Mouse (Mus musculus) lung, adult 10 weeks (tissue): ENCODE results near the gene Ceacam18. TPM values are rescaled to one million over a fixed set of nuclear protein-coding genes. Genes with fewer than 3 reads are reported as not detected.

Experiments
- polyA plus RNA-seq: library from polyadenylated mRNA; stranded (reverse); fragments of 350-450 nt; fragmentation: Illumina TruSeq; extraction: RNeasy Lipid Tissue Mini Kit (QIAGEN cat#74804); gene quantifications from one replicate; pipeline ENCODE4 v1.2.3, GENCODE M21; 2014; ENCODE audit warnings: low read depth, low replicate concordance; ENCODE audit not compliant: insufficient read depth

The Ceacam18 gene
- not detected for polyA plus RNA-seq

GRCm38 (mm10) chr7:43634500-43634899, at the start of gene Ceacam18:
Gene Ceacam18, plus strand, starts transcription at chr7:43634707.

GRCm38 (mm10) chr7:43606896-43607742, 27.4 kb upstream of the Ceacam18 start, which contains the start of gene Zfp819:
Gene Zfp819, plus strand, starts transcription at chr7:43607169.

GRCm38 (mm10) chr7:43660002-43660401, 25.5 kb downstream of the Ceacam18 start, which contains the start of gene Siglece:
Gene Siglece, minus strand, starts transcription at chr7:43660161.

GRCm38 (mm10) chr7:43671809-43672580, 37.5 kb downstream of the Ceacam18 start, which contains the start of gene Ctu1:
Gene Ctu1, plus strand, starts transcription at chr7:43672016.

GRCm38 (mm10) chr7:43690118-43690517, 55.6 kb downstream of the Ceacam18 start, which contains the start of gene Klk14:
Gene Klk14, plus strand, starts transcription at chr7:43690418.

Other genes starting within 250 kb of the Ceacam18 start
- gene Siglecg, start 226.5 kb upstream of the Ceacam18 start, polyA plus RNA-seq, result 6.0 TPM
- gene Lim2, start 207.0 kb upstream of the Ceacam18 start, polyA plus RNA-seq, result not detected
- 26.8 TPM for gene Nkg7, start 197.6 kb upstream of the Ceacam18 start, polyA plus RNA-seq
- gene Cldnd2, start 193.9 kb upstream of the Ceacam18 start, polyA plus RNA-seq, result not detected
- gene Etfb, start 190.6 kb upstream of the Ceacam18 start, polyA plus RNA-seq, result 277 TPM
- gene Gm45233, start 190.6 kb upstream of the Ceacam18 start, polyA plus RNA-seq, result 0.43 TPM
- 1.2 TPM for gene Vsig10l, start 171.6 kb upstream of the Ceacam18 start, polyA plus RNA-seq
- gene Iglon5, start 144.6 kb upstream of the Ceacam18 start, polyA plus RNA-seq, result 0.22 TPM
- not detected for gene 4931406B18Rik, start 128.8 kb upstream of the Ceacam18 start, polyA plus RNA-seq
- 3.8 TPM for gene Cd33, start 90.3 kb upstream of the Ceacam18 start, polyA plus RNA-seq
- 1.9 TPM for gene Zfp658, start 72.5 kb upstream of the Ceacam18 start, polyA plus RNA-seq
- 3.3 TPM for gene Zfp719, start 55.1 kb upstream of the Ceacam18 start, polyA plus RNA-seq
- gene Zfp819, start 27.5 kb upstream of the Ceacam18 start, polyA plus RNA-seq, result not detected
- gene Siglece, start 25.5 kb downstream of the Ceacam18 start, polyA plus RNA-seq, result 5.0 TPM
- gene Ctu1, start 37.3 kb downstream of the Ceacam18 start, polyA plus RNA-seq, result 6.5 TPM
- 1.1 TPM for gene Klk14, start 55.7 kb downstream of the Ceacam18 start, polyA plus RNA-seq
- gene Klk13, start 77.9 kb downstream of the Ceacam18 start, polyA plus RNA-seq, result 3.6 TPM
- gene Klk12, start 134.2 kb downstream of the Ceacam18 start, polyA plus RNA-seq, result not detected
- 1.8 TPM for gene Klk11, start 139.9 kb downstream of the Ceacam18 start, polyA plus RNA-seq
- gene Klk10, start 146.3 kb downstream of the Ceacam18 start, polyA plus RNA-seq, result 0.92 TPM
- gene Klk9, start 157.2 kb downstream of the Ceacam18 start, polyA plus RNA-seq, result not detected
- 20.3 TPM for gene Klk8, start 162.9 kb downstream of the Ceacam18 start, polyA plus RNA-seq
- gene Klk7, start 176.6 kb downstream of the Ceacam18 start, polyA plus RNA-seq, result not detected
- gene Klk6, start 189.8 kb downstream of the Ceacam18 start, polyA plus RNA-seq, result not detected
- gene Klk5, start 207.3 kb downstream of the Ceacam18 start, polyA plus RNA-seq, result not detected
- not detected for gene Klk4, start 246.5 kb downstream of the Ceacam18 start, polyA plus RNA-seq